Mouse (Mus musculus) kidney, postnatal 14 days (tissue): Measurements from ENCODE around the gene Siglece.
"Not testable (repeated sequence)": the region's sequence is repeated elsewhere in the genome, so short reads cannot be mapped to it uniquely, and the experiment has no call there.

Experiments
- DNase-seq: peaks from one replicate; pipeline ENCODE4 v3.0.0; 2022; ENCODE audit warnings: mixed read lengths

Siglece gene

DNA sequence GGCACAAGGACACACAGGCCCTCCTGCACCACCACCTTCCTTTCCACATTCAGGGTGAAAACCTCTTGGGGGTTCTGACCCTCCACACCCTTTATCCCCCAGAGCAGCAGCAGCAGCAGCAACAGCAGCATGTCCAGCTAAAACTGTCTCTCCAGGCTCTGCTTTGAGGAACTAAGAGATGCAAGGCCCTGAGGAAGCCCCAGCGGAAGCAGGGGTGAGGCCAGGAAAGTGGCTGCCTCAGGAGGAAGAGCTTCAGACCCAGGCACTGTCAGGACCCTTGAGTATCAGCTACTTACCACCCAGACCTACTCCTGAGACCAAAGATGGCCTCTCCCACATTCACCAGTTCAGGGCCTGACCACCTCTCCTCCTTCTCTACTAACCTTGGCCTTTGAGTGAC, at the start of gene Siglece:
Gene Siglece, minus strand, starts transcription at position 160 of the 400 bp plus-strand sequence.
- no peak for DNase-seq

GRCm38 (mm10) chr7:43690118-43690517, 30.2 kb upstream of the Siglece start, which contains the start of gene Klk14:
Gene Klk14 (plus strand): TSS chr7:43690418.
- DNase-seq, result no peak

- no peak for DNase-seq
Measured at GRCm38 (mm10) chr7:43685088-43685487, 25.1 kb upstream of the Siglece start.

DNA sequence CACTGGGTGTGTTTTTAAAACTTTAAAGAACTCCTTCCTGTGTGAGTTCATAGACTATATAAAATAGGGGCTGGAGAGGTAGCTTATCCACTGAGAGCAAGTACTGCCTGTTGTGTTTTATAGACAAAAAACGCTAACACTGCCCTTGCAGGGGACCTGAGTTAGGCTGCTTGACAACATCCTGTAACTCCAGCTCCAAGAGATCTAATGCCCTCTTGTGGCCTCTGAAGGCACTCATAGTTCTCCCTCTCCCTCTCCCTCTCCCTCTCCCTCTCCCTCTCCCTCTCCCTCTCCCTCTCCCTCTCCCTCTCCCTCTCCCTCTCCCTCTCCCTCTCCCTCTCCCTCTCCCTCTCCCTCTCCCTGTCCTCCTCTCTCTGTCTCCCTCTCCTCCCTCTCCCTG, 22.6 kb upstream of the Siglece start:
- not testable (repeated sequence) for DNase-seq

DNA sequence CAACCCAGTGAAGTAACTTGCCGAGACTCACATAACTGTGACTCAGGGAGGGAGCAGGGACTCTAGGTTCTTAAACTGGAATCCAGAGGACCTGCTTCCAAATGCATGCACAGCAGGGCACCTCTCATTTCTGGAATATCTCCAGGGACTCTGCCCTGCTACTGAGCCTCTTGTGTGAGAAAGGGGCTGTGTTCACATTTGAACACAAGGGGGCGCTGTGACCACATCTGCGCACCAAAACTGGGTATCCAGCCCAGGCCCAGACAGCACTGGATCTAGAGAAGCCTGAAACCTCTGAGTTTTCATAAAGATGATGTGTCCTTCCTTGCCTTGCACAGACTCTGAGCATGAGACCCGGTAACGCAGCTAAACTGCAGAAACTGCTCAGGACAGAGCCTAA, 21.0 kb upstream of the Siglece start:
- DNase-seq, result peak; percentile 63

DNA sequence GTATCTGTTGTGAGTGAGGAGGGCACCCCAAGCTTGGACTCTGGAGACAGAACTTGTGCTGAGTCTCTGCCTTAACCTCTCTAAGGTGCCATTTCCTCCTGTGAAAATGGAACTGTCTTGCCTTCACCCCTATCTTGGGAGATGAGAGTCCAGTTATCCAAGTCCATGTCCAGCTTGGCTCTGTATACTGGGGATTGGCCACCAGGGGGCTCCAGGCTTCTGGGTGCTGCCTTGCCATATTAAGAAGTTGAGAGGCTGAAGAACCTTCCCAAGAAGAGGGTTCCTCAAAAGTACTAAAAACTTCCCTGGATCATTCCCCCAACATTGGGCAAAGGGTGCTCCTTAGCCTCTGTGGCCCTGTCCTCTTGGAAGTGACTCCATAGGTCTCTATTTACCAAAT, 18.6 kb upstream of the Siglece start:
- peak; percentile 34 for DNase-seq

DNA sequence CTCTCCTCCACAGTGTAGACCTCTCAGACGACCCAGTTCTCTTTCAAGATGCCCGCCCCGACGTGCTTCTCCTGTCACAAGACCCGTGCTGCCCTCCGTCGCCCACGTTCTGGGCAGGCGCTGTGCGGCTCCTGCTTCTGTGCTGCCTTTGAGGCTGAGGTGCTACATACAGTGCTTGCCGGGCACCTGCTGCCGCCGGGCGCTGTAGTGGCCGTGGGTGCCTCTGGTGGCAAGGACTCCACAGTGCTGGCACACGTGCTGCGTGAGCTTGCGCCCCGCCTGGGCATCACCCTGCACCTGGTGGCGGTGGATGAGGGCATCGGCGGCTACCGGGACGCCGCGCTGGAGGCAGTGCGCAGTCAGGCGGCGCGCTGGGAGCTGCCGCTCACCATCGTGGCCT, 15.1 kb upstream of the Siglece start:
- no peak for DNase-seq

DNA sequence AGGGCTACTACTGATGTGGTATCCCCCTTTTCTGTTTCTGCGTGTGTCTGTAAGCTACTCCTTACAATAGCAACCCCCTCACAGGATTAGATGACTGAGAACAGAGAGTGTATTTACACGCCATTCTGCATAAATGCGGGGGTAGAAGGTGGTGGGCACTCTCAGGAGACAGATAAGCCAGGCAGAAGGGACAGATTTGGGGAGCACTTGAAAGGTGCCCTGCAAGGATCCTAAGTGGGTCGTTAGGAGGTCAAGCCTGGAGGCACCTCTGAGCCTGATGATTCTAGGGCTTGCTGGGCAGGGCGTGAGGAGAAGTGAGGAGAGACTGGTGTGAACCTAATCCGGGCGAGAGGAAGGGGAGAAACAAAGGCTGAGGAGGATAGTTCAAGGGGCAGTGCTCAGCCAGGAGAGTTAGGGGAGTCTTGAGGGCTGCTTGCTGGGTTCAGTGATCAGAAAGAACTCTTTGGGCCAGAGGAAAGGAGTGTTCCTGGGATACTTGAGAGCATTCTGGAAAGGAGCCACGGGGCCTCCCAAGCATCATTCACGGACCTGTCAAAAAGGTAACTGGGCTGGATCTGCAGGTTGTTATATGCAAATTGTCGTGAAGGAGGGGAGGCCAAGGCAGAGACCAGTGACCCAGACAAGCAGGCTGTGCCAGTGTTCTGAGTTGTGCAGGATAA, 12.8 kb upstream of the Siglece start:
- DNase-seq, result no peak

DNA sequence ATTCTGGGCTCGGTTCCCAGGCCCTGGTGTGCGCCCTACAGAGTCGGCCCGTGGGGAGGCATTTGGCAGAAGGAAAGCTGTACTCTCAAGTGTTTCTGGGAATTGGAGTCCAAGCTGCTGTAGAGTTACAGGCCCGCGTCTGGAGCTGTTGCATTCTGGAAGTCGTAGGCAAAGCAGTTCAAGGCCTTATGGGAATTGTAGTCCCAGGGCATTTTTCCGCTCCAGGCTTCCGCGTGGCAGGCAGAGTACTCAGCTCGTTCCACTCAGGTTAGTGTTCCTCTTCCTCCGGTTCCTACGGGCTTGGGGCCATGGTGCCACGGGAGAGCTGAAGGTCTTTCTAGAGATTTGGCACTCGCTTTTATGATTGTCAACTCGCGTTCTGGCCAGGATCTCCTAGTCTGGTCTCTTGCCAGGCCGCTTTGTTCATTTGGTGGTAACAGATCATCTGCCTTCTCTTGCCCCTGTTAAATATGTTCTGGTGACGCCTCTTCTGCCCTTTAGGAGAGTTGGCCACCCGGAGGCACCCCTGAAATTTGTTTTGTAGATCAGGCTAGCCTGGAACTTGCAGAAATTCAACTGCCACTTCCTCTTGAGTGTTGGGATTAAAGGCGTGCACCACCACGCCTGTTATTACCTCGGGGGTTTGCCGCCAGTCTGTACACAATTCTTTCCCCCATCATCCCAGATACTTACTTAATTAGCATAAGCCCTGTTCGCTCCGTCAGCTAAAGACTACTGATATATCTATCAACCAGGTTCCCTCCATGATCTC, 12.0 kb upstream of the Siglece start, which contains the start of gene Ctu1:
Gene Ctu1, plus strand, starts transcription at position 208 of the 772 bp plus-strand sequence.
- peak; percentile 95 for DNase-seq

- DNase-seq, result no peak
Measured at GRCm38 (mm10) chr7:43671064-43671808, 11.3 kb upstream of the Siglece start.

DNA sequence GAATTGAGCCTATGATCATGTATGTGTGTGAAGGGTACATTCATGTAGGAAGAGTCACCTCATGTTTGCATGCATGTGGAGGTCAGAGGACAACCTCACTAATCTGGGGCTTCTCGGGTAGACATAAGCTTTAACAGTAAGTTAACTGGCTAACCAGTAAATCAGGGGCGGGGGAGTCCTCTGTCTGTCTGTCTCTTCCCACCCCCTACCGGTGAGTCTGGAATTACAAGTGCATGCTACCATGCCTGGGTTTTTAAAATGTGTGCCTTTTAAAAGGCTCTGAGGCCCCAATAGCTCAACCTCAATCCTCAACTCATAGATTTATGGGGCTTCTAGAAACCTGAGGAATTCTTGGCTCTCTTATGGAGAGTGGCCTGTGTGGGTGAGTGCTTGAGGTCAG, 8.6 kb upstream of the Siglece start:
- DNase-seq, result no peak

DNA sequence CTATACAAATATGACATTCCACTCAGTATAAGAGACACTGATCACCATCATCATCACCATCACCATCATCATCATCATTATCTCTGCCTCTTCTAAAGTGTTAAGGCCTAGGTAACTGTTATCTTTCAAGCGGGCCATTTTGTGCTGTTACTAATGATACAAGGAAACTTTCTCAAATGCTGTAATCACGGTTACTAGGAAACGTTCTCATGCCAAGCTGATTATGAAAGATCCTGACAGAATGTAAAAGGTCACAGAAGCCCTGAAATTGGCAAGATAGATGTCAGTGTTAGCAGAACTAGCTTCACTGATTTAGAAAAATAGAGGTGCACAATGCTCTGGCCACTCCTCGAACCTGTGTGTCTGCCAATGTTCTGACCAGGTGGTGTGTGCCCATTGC, 7.3 kb upstream of the Siglece start:
- not testable (repeated sequence) for DNase-seq

DNA sequence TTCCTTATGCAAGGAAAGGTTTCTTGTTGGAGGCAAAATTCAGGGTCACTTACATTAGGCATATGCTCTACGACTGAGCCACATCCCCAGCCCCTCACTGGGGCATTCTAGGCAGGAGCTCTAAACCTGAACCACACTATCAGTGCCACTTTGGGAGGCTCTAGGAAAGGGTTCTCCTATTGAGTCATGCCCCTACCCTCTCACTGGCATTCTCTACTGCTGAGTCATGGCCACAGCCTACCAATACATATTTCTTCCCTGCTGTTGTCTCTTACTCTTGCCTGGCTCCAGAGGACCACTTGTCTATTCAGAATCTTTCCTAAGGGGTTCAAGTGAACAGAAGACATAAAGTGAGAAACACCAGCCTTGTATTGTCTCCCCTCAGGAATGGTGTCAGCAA, 2.8 kb upstream of the Siglece start:
- DNase-seq, result no peak

- no peak for DNase-seq
Measured at GRCm38 (mm10) chr7:43656232-43656631, 3.7 kb downstream of the Siglece start.

GRCm38 (mm10) chr7:43654519-43654918, 5.4 kb downstream of the Siglece start:
- DNase-seq, result no peak

- no peak for DNase-seq
Measured at GRCm38 (mm10) chr7:43652683-43653082, 7.3 kb downstream of the Siglece start.

DNA sequence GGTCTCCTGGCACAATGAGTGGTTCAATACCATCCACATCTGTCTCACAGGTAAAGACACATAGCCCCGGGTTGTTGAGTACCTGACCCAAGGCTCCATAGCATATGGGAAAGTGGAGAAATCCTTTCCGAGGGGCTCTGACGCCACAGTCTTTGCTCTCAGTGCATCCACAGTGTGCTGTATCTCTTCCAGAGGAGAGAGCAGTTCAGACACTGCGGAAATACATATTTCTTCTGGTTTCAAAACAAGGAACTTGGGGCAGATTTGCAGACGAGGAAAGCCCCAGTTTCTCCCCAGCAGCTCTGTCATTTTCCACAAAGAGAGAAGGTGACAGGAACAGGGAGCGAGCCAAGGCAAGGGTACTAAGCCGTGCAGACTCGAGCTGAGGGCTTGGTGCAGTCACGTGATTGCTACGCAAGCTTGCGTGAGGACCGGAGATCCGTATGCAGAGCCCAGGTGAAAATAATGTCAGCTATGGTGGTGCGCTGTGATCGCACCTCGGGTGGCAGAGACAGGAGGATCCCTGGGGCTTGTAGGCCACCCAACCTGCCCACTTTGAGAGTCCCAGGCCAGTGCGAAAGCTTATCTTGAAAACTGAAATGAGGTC, 16.8 kb downstream of the Siglece start:
- no peak for DNase-seq

DNA sequence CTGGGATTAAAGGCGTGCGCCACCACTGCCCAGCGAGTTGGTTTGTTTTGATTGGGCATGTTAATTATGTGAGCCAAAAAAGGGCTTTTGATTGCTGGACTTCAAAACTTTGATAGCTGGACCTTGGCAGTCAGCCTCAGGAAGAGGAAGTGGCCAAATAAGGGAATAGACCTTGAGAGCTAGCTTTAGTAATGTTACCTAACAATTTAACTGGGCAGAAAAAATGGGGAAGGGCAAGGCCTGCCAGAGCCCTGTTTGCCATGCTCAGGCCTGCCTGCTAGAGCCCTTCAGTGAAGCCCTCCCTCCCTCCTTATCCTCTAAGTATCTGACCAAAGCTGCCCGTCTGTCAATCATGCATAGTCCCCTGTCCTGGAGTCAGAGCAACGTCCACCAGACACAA, 17.4 kb downstream of the Siglece start:
- no peak for DNase-seq

GRCm38 (mm10) chr7:43637118-43637517, 22.8 kb downstream of the Siglece start:
- DNase-seq, result no peak

DNA sequence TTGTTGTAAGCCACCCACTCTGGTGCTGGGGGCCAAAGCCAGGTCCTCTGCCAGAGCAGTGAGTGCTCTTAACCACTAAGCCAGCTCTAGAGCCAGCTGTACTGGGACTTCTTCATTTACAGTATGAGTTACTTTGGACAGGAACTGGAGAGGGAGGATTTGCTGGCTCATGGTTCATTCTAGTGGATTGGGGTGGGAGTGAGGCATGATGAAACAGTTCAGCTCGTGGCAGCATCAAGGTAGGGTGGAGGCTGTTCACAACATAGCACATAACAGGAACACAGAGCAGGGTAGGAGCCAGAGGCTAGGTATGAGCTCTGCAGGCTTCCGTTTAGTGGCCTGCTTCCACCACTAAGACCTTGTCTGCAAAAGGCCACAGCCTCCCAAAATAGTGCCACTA, 23.8 kb downstream of the Siglece start:
- DNase-seq, result no peak

- DNase-seq, result no peak
Measured at GRCm38 (mm10) chr7:43634500-43634899, 25.5 kb downstream of the Siglece start, which contains the start of gene Ceacam18. Gene Ceacam18 (plus strand): TSS chr7:43634707.

DNA sequence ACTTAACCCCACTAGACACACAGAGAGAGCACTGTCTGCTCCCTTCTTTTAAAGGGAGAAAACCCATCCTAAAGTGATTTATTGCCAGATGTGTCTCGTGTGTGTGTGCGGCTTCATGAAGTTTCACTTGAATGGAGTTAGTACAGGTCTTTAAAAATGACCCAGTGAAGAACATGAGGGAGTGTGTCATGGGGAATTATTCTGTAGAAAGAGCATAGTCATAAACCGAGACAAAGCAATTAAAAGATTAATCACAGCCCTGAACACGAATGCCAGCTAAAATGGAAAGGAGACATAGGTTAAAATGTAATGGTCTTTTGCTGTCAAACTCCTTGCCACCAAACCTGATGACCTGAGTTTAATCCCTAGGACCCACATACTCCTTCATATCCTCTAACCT, 26.0 kb downstream of the Siglece start:
- DNase-seq, result no peak

- no peak for DNase-seq
Measured at GRCm38 (mm10) chr7:43625794-43626422, 34.1 kb downstream of the Siglece start.
